Mouse (Mus musculus): ENCODE measurements around the gene Vash2. TPM values are rescaled to one million over a fixed set of nuclear protein-coding genes. Genes with fewer than 3 reads are reported as not detected.

Gene Vash2
- polyA plus RNA-seq, 1 experiment from 2014 or later = 65.5 TPM

DNA sequence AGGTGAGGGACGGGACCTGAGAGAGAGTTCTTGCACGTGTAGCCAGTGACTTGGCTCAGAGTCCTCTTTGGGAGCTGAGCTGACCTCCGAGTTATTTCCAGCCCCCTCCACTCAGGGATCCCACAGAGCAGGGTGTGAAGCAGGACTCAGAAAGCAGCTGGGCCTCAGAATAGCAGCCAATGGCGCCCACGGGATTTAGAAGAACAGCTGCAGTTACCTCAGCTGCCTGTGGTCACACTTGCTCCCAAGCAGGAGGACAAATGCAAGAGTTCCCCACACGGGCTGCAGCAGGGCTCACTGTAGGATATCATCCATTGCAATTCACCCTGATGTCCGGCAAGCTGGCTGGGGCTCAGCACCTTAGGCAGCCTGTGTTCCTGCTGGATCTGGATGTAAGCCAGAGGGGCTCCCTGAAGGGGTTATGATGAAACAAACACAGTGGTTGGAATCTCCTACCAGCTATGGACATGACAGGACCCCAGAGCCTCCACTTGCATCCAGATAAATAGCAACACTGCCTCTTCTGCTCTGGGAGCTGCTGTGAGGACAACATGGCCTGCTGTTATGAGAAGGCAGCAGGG, 6.4 kb downstream of the Vash2 start:
- no peaks in the 10 kb centered on the region for H3K27me3 ChIP-seq
- H3K4me1 ChIP-seq = peaks cover 27% of the 10 kb centered on the region
- ATAC-seq (ENCODE audit: low FRiP score) = no peak
- WGBS = 78% methylated on average over 7 of the region's 7 CpGs
- no peak overlapping the region for H3K27ac ChIP-seq
- H3K9ac ChIP-seq = no peak overlapping the region
- no peak overlapping the region for H3K4me3 ChIP-seq (replicated peaks)
- H3K36me3 ChIP-seq (replicated peaks) = peaks cover 69% of the 10 kb centered on the region
- no peak overlapping the region for H3K4me2 ChIP-seq
- H3K9me3 ChIP-seq = no peaks in the 10 kb centered on the region

DNA sequence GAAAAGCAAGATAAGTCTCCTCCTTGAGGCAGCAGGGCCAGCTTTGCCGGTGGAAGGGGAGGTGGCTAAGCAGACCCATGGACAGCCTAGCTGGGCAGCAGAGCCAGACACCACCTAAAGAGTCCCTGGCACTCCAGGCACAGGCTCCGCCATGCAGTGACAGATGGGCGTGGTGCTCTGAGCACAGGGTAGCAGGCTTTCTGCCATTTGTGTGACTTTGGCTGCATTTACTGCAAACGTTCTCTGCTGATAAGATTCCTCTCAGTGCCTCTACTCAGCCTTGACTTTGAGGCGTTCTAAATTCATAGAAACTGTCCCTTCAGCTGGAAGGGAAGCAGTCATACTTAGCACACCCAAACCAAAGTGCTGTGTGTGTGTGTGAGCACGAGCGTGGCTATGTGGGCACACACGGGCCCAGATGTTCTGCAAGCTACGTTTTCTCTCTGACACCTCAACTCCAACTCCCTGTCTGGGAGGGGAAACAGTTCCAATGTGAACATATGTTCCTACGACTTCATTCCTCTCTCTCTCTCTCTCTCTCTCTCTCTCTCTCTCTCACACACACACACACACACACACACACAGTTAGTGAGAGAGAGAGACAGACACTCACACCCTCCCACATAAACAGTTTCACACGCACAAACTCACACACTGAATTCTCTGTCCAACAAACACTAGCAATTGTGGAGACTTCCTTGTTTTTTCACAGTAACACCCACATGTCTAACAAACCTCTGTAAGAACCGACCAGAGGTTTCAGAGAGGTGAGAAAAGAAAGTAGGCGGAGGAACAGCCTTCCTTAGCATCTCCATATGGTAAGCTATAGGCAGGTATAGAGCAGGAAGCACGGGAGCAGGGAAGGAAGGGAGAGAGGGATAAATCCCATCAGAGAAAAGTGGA, 7.1 kb downstream of the Vash2 start:
- 85% methylated on average over 14 of the region's 14 CpGs for WGBS
- peaks cover 19% of the 10 kb centered on the region for H3K4me1 ChIP-seq
- peaks cover 74% of the 10 kb centered on the region for H3K36me3 ChIP-seq (replicated peaks)
- no peak overlapping the region for H3K4me3 ChIP-seq (replicated peaks)
- H3K27me3 ChIP-seq = no peaks in the 10 kb centered on the region
- no peaks in the 10 kb centered on the region for H3K9me3 ChIP-seq
- ATAC-seq (ENCODE audit: low FRiP score) = no peak
- no peak overlapping the region for H3K4me2 ChIP-seq
- H3K27ac ChIP-seq = no peak overlapping the region
- no peak overlapping the region for H3K9ac ChIP-seq

DNA sequence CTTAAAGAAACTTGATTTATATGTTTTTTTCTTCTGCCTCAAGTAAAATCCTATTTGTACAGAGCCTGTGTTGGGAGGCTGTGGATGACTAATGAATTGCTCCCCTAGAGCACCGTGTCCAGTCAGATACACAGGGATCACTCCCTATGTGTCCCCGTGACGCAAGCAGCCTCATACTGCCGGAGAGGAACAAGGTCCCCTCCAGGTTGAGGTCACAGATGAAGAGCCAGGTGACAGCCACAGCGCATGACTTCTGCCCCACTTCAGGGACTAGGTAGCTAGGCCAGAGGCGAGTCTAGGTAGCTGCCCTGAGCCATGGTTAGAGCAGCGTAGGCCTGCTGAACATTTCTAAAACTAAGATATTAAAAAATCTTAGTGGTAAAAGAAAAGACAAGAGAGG, 11.1 kb downstream of the Vash2 start:
- no peak for ATAC-seq (ENCODE audit: low FRiP score)
- Histone ChIP-seq H3K4me1 (no peaks in the 10 kb centered on the region), H3K4me2 (no peak overlapping the region), H3K9ac (no peak overlapping the region), H3K27me3 (no peaks in the 10 kb centered on the region), H3K9me3 (no peaks in the 10 kb centered on the region), H3K27ac (no peak overlapping the region), H3K4me3 (replicated peaks) (no peak overlapping the region), H3K36me3 (replicated peaks) (peaks cover 85% of the 10 kb centered on the region)
- 92% methylated on average over 7 of the region's 7 CpGs for WGBS

DNA sequence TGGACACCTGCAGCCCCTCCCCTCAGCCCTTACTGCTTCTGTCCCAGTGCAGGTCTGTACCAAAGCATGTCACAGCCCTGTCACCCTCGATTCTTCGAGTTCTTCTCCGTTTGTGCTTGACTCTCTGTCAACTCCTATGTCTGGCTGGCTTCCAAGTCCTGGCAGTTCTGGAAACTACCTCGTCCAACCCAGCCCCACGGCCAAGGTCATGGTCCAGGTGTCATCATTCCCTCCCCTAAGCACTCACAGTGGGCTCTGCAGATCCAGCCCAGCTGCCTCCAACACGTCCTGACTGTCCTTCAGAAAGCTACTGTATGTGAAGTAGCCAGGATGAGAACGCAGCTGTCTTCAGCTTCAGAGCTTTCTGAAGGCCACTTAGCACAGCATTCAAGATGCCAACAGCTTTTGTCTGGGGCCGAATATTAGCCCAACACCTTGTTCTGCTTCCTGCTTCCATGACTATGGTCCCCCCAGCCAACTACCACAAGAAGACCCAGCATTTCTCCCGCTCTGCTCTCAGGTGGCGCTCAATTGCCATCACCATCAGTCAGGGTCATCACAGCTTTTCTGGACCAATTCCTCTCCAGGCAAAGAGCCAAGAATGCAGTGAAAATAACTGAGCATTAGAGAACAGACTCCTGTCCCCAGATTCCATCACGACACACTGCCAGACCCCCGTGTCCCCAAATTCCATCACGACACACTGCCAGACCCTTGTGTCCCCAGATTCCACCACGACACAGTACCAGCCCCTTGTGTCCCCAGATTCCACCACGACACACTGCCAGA, 13.9 kb downstream of the Vash2 start:
- H3K9me3 ChIP-seq = no peaks in the 10 kb centered on the region
- no peaks in the 10 kb centered on the region for H3K27me3 ChIP-seq
- no peak overlapping the region for H3K9ac ChIP-seq
- no peak overlapping the region for H3K27ac ChIP-seq
- peaks cover 76% of the 10 kb centered on the region for H3K36me3 ChIP-seq (replicated peaks)
- no peak for ATAC-seq (ENCODE audit: low FRiP score)
- H3K4me3 ChIP-seq (replicated peaks) = no peak overlapping the region
- 92% methylated on average over 15 of the region's 15 CpGs for WGBS
- H3K4me2 ChIP-seq = no peak overlapping the region
- H3K4me1 ChIP-seq = no peaks in the 10 kb centered on the region

DNA sequence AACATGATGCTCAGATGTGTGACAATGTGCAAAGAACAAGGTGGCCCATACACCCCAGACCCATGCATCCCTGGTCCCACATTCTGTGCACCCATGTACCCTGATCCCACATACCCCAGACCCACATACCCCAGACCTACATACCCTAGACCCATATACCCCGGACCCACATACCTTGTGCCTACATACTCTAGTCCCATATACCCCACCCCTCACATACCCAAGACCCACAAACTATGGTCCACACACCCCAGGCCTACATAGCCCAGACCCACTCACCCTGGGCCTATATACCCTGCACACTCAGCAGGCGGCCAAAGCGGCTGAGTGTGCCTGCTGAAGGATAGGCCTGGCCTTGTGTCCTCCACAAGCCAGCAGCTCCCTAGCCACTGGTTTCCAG, 16.3 kb downstream of the Vash2 start:
- Histone ChIP-seq H3K27ac (no peak overlapping the region), H3K36me3 (replicated peaks) (peaks cover 82% of the 10 kb centered on the region), H3K9ac (no peak overlapping the region), H3K4me2 (no peak overlapping the region), H3K27me3 (no peaks in the 10 kb centered on the region), H3K4me1 (no peaks in the 10 kb centered on the region), H3K9me3 (no peaks in the 10 kb centered on the region), H3K4me3 (replicated peaks) (no peak overlapping the region)
- WGBS = 90% methylated on average over 3 of the region's 3 CpGs
- no peak for ATAC-seq (ENCODE audit: low FRiP score)

DNA sequence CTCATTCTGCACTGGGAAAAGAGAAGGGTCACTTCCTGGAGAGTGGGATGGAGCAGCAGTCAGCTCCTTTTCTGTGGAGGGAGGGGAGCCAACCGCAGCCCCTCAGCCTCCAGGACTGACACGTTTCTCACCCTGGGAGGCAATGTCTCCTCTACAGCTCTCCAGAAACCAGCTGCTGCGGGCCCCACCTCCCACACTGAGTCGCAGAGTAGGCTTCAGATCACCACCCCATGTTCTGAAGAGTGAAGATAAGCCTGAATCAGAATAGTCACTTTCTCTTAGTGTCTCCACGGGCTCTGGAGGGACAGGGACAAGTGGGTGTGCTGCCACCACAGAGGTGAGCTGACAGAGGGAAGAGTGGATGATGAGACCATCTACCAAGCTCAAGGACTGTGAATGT, 20.3 kb downstream of the Vash2 start:
- ATAC-seq (ENCODE audit: low FRiP score) = no peak
- Histone ChIP-seq H3K9ac (no peak overlapping the region), H3K27me3 (no peaks in the 10 kb centered on the region), H3K4me3 (replicated peaks) (no peak overlapping the region), H3K9me3 (no peaks in the 10 kb centered on the region), H3K4me1 (no peaks in the 10 kb centered on the region), H3K27ac (no peak overlapping the region), H3K4me2 (no peak overlapping the region), H3K36me3 (replicated peaks) (peaks cover 87% of the 10 kb centered on the region)
- 89% methylated on average over 5 of the region's 5 CpGs for WGBS

DNA sequence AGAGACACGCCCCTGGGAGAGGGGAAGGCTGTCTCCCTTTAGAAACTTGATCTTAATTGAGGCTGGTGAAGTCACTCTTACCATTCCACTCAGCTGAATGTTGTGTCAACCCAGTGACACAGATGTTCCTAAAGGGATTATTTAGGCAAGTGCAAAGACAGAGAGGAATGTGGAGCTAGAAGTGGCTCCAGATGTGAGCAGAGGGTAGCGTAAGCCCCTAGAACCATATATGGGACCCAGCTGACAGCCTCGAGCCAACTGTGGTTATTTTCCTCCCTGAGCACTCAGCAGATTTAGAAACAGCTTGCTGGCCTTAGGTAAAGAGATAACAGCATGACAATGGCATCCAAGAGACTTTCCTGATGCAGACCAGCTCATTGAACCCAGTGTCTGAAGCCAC, 26.1 kb downstream of the Vash2 start:
- no peak overlapping the region for H3K4me2 ChIP-seq
- ATAC-seq (ENCODE audit: low FRiP score) = no peak
- no peak overlapping the region for H3K27ac ChIP-seq
- no peak overlapping the region for H3K4me3 ChIP-seq (replicated peaks)
- peaks cover 97% of the 10 kb centered on the region for H3K36me3 ChIP-seq (replicated peaks)
- no peaks in the 10 kb centered on the region for H3K4me1 ChIP-seq
- no peaks in the 10 kb centered on the region for H3K9me3 ChIP-seq
- WGBS = 79% methylated on average over 3 of the region's 3 CpGs
- no peak overlapping the region for H3K9ac ChIP-seq
- H3K27me3 ChIP-seq = no peaks in the 10 kb centered on the region

DNA sequence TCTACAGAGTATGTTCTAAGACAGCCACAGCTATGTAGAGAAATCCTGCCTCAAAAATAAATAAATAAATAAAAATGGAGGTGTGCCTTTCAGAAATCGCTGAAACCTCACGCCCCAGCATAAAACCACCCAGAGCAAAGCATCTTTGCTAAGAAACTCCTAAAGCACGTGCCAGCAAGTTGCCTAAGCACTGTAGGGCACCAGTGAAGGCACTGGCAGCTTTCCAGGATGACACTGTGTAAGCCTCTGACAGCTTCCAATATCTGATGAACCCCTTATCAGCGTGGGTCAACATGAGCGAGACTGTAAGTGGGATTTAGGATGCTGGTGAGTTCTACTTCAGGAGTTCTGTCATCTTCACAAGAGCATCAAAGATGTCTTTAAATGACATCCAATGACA, 28.1 kb downstream of the Vash2 start:
- no peaks in the 10 kb centered on the region for H3K9me3 ChIP-seq
- no peaks in the 10 kb centered on the region for H3K4me1 ChIP-seq
- H3K4me2 ChIP-seq = no peak overlapping the region
- no peak for ATAC-seq (ENCODE audit: low FRiP score)
- H3K9ac ChIP-seq = no peak overlapping the region
- H3K27ac ChIP-seq = no peak overlapping the region
- no peaks in the 10 kb centered on the region for H3K27me3 ChIP-seq
- WGBS = 91% methylated on average over 5 of the region's 5 CpGs
- H3K4me3 ChIP-seq (replicated peaks) = no peak overlapping the region
- H3K36me3 ChIP-seq (replicated peaks) = peaks cover 88% of the 10 kb centered on the region

DNA sequence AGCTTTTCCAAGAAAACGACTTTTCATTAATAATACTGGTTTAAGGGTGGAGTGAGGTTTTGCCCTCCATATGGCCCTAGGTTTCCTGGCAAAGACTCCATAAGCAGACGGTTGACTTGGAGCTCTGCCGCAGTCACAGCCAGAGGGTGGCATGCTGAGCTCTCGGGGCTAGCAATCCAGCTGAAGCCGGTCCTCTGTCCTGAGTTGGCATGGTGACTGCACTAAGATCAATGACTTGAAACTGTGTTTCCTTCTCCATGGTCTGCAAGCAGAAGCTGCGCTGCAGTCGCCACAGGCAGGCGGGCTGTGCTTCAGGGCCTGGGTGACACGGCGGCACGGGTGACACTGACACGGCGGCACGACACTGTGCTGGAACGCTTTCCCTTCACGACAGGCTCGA, 30.2 kb downstream of the Vash2 start:
- 94% methylated on average over 17 of the region's 17 CpGs for WGBS
- H3K27ac ChIP-seq = no peak overlapping the region
- no peaks in the 10 kb centered on the region for H3K9me3 ChIP-seq
- no peak overlapping the region for H3K4me3 ChIP-seq (replicated peaks)
- no peaks in the 10 kb centered on the region for H3K4me1 ChIP-seq
- H3K27me3 ChIP-seq = no peaks in the 10 kb centered on the region
- no peak overlapping the region for H3K9ac ChIP-seq
- peaks cover 82% of the 10 kb centered on the region for H3K36me3 ChIP-seq (replicated peaks)
- H3K4me2 ChIP-seq = no peak overlapping the region
- no peak for ATAC-seq (ENCODE audit: low FRiP score)

DNA sequence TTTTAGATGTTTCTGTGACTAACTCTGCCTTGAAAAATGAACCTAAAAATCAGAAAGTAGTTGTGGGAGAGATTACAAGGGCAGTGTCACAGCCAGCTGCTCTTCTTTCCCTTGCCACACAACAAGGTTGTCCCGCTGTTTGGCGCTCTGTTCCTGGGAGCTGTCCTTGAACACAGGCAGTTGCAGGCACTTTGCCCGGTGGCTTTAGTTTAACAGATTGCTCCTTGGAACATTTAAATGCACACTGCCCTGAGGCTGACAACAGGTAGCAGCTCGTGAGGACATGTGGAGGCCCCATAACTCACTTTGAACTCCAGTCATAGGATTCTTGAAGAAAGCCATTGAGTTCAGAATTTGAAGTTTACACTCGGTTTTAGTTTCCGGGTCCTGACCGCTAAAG, 30.7 kb downstream of the Vash2 start:
- 92% methylated on average over 7 of the region's 7 CpGs for WGBS
- no peak overlapping the region for H3K4me2 ChIP-seq
- no peak overlapping the region for H3K9ac ChIP-seq
- H3K27me3 ChIP-seq = no peaks in the 10 kb centered on the region
- no peak for ATAC-seq (ENCODE audit: low FRiP score)
- no peaks in the 10 kb centered on the region for H3K4me1 ChIP-seq
- H3K4me3 ChIP-seq (replicated peaks) = no peak overlapping the region
- H3K27ac ChIP-seq = no peak overlapping the region
- H3K9me3 ChIP-seq = no peaks in the 10 kb centered on the region
- H3K36me3 ChIP-seq (replicated peaks) = peaks cover 82% of the 10 kb centered on the region

DNA sequence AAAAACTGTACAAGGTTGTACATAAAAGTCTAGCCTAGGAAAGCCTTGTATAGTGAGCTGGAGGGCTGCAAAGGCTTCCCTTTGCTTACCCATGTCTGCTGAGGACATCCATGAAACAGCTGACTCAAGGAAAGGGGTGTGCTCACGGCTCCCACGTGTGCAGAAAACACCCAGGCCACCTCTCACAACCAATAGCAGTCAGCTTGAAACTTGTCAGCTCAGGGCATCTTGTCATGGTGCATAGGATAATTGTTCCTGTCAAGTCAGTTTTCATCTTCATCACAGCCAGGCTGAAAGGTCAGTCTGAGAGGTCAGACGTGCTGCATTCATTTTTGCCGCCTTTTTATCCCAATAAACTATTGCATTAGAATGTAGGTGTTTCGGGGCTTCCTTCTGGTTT, 31.1 kb downstream of the Vash2 start:
- no peak overlapping the region for H3K4me2 ChIP-seq
- no peak overlapping the region for H3K4me3 ChIP-seq (replicated peaks)
- no peak for ATAC-seq (ENCODE audit: low FRiP score)
- peaks cover 82% of the 10 kb centered on the region for H3K36me3 ChIP-seq (replicated peaks)
- no peaks in the 10 kb centered on the region for H3K9me3 ChIP-seq
- WGBS = 83% methylated on average over 5 of the region's 5 CpGs
- H3K4me1 ChIP-seq = no peaks in the 10 kb centered on the region
- H3K9ac ChIP-seq = no peak overlapping the region
- no peaks in the 10 kb centered on the region for H3K27me3 ChIP-seq
- H3K27ac ChIP-seq = no peak overlapping the region

DNA sequence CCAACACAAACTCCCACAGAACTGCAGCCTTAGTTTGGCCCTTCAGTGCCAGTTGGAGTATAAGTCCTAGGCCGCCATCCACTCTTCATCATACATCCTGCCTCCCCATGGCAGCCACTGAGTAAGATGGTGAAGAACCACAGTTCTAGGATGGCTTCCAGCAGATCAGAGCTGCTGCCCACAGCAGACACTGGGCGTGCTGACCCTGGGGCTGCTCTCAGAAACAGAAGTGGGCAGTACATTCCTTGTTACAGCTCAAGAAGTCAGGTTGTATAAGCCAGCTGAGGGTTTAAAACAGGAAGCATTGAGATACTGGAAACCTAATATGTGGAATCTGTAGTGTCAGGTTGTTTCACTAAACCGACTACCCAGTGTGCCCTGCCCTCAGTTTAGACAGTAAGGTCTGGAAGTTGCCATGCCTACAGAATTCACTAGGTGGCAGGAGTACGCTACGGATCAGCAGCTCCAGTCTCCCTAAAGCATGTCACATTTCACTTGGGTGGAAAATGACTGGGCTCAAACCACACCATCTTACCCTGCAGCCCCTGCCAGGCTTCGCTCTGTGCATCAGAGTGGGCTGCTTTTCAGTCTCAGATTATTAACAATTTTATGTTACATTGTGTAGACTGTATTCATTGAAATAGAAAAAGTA, 34.9 kb downstream of the Vash2 start:
- Histone ChIP-seq H3K36me3 (replicated peaks) (peaks cover 84% of the 10 kb centered on the region), H3K9ac (no peak overlapping the region), H3K4me3 (replicated peaks) (no peak overlapping the region), H3K27ac (no peak overlapping the region), H3K4me2 (no peak overlapping the region), H3K9me3 (no peaks in the 10 kb centered on the region), H3K27me3 (no peaks in the 10 kb centered on the region), H3K4me1 (no peaks in the 10 kb centered on the region)
- 63% methylated on average over 6 of the region's 6 CpGs for WGBS
- ATAC-seq (ENCODE audit: low FRiP score) = peak; percentile 78

Measured in forebrain, embryonic 12.5 days (tissue).